Mouse (Mus musculus) heart, embryonic 16.5 days (tissue): ENCODE results near the gene Olfr1277. TPM values are rescaled to one million over a fixed set of nuclear protein-coding genes. Genes with fewer than 3 reads are reported as not detected.

Experiments
- ATAC-seq: fragments of 200-750 bp; cut with Nextera tagmentation; replicated peaks from 2 replicates; pipeline ENCODE4 v1.8.0; 2017; ENCODE audit warnings: moderate number of reproducible peaks; ENCODE audit not compliant: insufficient read depth, low FRiP score; ENCODE audit errors: extremely low read depth
- H3K27ac ChIP-seq: fragments of 300-500 bp; sonication (generic); 2 replicates; pipeline ENCODE4 v1.5.1; 2014; ENCODE audit warnings: mild to moderate bottlenecking, low read length, control low read depth, moderate library complexity
- H3K27me3 ChIP-seq: fragments of 300-500 bp; sonication (generic); 2 replicates; pipeline ENCODE4 v1.6.1; 2014; ENCODE audit warnings: low read length, mixed read lengths; ENCODE audit not compliant: control insufficient read depth, insufficient read depth
- H3K36me3 ChIP-seq: fragments of 300-500 bp; sonication (generic); 2 replicates; pipeline ENCODE4 v1.6.1; 2014; ENCODE audit not compliant: control insufficient read depth, insufficient read depth
- H3K4me1 ChIP-seq: fragments of 300-500 bp; sonication (generic); 2 replicates; pipeline ENCODE4 v1.6.1; 2014; ENCODE audit warnings: low read length, mixed read lengths; ENCODE audit not compliant: control insufficient read depth, insufficient read depth
- H3K4me2 ChIP-seq: fragments of 300-500 bp; sonication (generic); 2 replicates; pipeline ENCODE4 v1.6.1; 2014; ENCODE audit warnings: low read depth, mild to moderate bottlenecking, control low read depth, low read length
- H3K4me3 ChIP-seq: fragments of 300-500 bp; sonication (generic); 2 replicates; pipeline ENCODE4 v1.5.1; 2014; ENCODE audit warnings: mild to moderate bottlenecking, control low read depth, low read length
- H3K9ac ChIP-seq: fragments of 300-500 bp; sonication (generic); 2 replicates; pipeline ENCODE4 v1.6.1; 2014; ENCODE audit warnings: low read length, control low read depth
- H3K9me3 ChIP-seq: fragments of 300-500 bp; sonication (generic); replicated peaks from 2 replicates; pipeline ENCODE4 v1.6.1; 2016; ENCODE audit warnings: low read length; ENCODE audit not compliant: control insufficient read depth
- WGBS: fragments of 180-500 bp; shearing (Covaris S2); extraction: QIAGEN DNeasy Blood & Tissue Kit; methylation state at CpG from one replicate; pipeline ENCODE4 v1.1.7; 2014; 5-methylcytosine and 5-hydroxymethylcytosine counted together
- polyA plus RNA-seq: library from polyadenylated mRNA; unstranded; fragments of >200 nt; fragmentation: Nextera tagmentation; extraction: Ambion mirVana; gene quantifications from 2 replicates; pipeline ENCODE4 v1.2.1, GENCODE M21; 2015

The Olfr1277 gene
- polyA plus RNA-seq: not detected in 2 replicates

- H3K4me3 ChIP-seq: no peak within 1 kb of the TSS
- 70% methylated on average over 2 of the region's 2 CpGs for WGBS
- no peak for ATAC-seq
- no peaks in the 10 kb centered on the region for H3K27me3 ChIP-seq
- no peaks in the 10 kb centered on the region for H3K36me3 ChIP-seq
- H3K4me1 ChIP-seq: no peaks in the 10 kb centered on the region
- H3K4me2 ChIP-seq: no peak within 1 kb of the TSS
- no peaks in the 10 kb centered on the region for H3K9me3 ChIP-seq
- H3K27ac ChIP-seq: no peak within 1 kb of the TSS
- H3K9ac ChIP-seq: no peak within 1 kb of the TSS
These were observed at the start of gene Olfr1277 for GRCm38 (mm10) chr2:111274006-111274405. Olfr1277 (minus strand) TSS chr2:111274106.

- Histone ChIP-seq H3K4me3 (no peak within 1 kb of the TSS), H3K4me1 (no peaks in the 10 kb centered on the region), H3K27ac (no peak within 1 kb of the TSS), H3K4me2 (no peak within 1 kb of the TSS), H3K9ac (no peak within 1 kb of the TSS), H3K27me3 (no peaks in the 10 kb centered on the region), H3K9me3 (no peaks in the 10 kb centered on the region), H3K36me3 (no peaks in the 10 kb centered on the region)
- ATAC-seq: no peak
These were observed 39.8 kb upstream of the Olfr1277 start, which contains the start of gene Olfr1280 for GRCm38 (mm10) chr2:111313717-111314116. Olfr1280 (plus strand) TSS chr2:111314017.

- H3K27me3 ChIP-seq: no peaks in the 10 kb centered on the region
- ATAC-seq: no peak
- H3K9me3 ChIP-seq: no peaks in the 10 kb centered on the region
- H3K4me3 ChIP-seq: no peak within 1 kb of the TSS
- H3K4me1 ChIP-seq: no peaks in the 10 kb centered on the region
- H3K36me3 ChIP-seq: no peaks in the 10 kb centered on the region
- no peak within 1 kb of the TSS for H3K4me2 ChIP-seq
- H3K27ac ChIP-seq: no peak within 1 kb of the TSS
- no peak within 1 kb of the TSS for H3K9ac ChIP-seq
These were observed 26.5 kb upstream of the Olfr1277 start, which contains the start of gene Olfr1279 for GRCm38 (mm10) chr2:111300374-111300773. Olfr1279 (plus strand) TSS chr2:111300635.

DNA sequence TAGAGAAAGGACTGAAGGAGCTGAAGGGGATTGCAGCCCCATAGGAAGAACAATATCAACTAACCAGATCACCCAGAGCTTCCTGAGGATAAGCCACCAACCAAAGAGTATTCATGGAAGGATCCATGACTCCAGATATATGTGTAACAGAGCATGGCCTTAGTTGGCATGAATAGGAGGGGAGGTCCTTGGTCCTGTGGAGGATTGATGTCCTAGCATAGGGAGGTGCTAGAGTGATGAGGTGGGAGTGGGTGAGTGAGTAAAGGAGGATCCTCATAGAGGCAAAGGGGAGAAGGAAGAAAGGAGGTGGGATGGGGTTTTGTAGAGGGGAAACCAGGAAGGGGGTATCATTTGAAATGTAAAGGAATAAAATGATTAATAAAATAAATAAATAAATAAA, 24.6 kb upstream of the Olfr1277 start:
- Histone ChIP-seq H3K4me2 (no peak overlapping the region), H3K27ac (no peak overlapping the region), H3K4me1 (no peaks in the 10 kb centered on the region), H3K36me3 (no peaks in the 10 kb centered on the region), H3K4me3 (no peak overlapping the region), H3K9me3 (no peaks in the 10 kb centered on the region), H3K9ac (no peak overlapping the region), H3K27me3 (no peaks in the 10 kb centered on the region)
- no peak for ATAC-seq

GRCm38 (mm10) chr2:111289836-111290235, 15.9 kb upstream of the Olfr1277 start, which contains the start of gene Olfr1278:
Olfr1278 (plus strand) TSS chr2:111290136.
- Histone ChIP-seq H3K27me3 (no peaks in the 10 kb centered on the region), H3K4me3 (no peak within 1 kb of the TSS), H3K4me2 (no peak within 1 kb of the TSS), H3K36me3 (no peaks in the 10 kb centered on the region), H3K9ac (no peak within 1 kb of the TSS), H3K27ac (no peak within 1 kb of the TSS), H3K9me3 (no peaks in the 10 kb centered on the region), H3K4me1 (no peaks in the 10 kb centered on the region)
- ATAC-seq: no peak

DNA sequence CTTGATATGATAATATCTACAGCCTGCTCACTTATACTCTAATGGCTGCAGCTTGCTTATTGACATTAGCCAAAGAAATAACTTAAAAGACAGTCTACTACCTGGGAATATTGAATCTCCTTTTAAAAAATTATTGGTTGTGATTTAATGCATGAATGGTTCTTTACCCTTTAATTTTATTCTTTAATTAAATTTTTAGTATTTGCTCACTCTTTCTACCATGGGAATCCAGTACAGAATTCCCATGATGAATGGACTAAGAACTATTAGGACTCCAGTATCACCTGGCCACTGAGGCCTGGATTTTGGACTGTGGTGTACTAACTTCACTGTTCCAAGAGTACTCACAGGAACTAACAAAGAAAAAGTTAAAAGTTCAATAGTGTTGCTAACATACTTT, 19.7 kb downstream of the Olfr1277 start, which contains the start of gene Olfr1276:
Gene Olfr1276, plus strand, starts transcription at position 301 of the 400 bp plus-strand sequence.
- Histone ChIP-seq H3K4me2 (no peak within 1 kb of the TSS), H3K27me3 (no peaks in the 10 kb centered on the region), H3K4me3 (no peak within 1 kb of the TSS), H3K9me3 (no peaks in the 10 kb centered on the region), H3K27ac (no peak within 1 kb of the TSS), H3K4me1 (no peaks in the 10 kb centered on the region), H3K36me3 (no peaks in the 10 kb centered on the region), H3K9ac (no peak within 1 kb of the TSS)
- no peak for ATAC-seq

DNA sequence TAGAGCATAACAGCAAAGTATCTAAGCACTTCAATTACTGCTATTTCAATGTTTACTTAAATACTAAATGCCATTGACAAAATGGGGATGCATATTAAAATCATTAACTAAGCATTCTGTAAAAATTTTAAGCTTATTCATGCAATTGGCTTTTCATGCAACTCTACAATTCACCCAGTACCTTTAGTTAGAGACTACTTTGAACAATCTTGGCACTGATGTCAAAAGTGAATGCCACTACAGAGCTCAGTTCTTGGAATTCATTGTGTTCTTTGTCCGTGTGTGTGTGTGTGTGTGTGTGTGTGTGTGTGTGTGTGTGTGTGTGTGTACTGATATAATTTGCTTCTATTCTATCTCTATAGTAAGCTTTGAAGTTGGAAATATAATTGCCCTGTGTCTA, 38.7 kb downstream of the Olfr1277 start, which contains the start of gene Olfr1275:
Gene Olfr1275, minus strand, starts transcription at position 101 of the 400 bp plus-strand sequence.
- H3K4me3 ChIP-seq: no peak within 1 kb of the TSS
- no peaks in the 10 kb centered on the region for H3K36me3 ChIP-seq
- H3K9me3 ChIP-seq: no peaks in the 10 kb centered on the region
- 75% methylated on average over 1 of the region's 1 CpGs for WGBS
- H3K27me3 ChIP-seq: no peaks in the 10 kb centered on the region
- no peak within 1 kb of the TSS for H3K4me2 ChIP-seq
- H3K27ac ChIP-seq: no peak within 1 kb of the TSS
- no peak within 1 kb of the TSS for H3K9ac ChIP-seq
- H3K4me1 ChIP-seq: no peaks in the 10 kb centered on the region
- ATAC-seq: no peak

GRCm38 (mm10) chr2:111229502-111229901, 44.4 kb downstream of the Olfr1277 start, which contains the start of gene 4930430A15Rik:
4930430A15Rik (minus strand) TSS chr2:111229602.
- Histone ChIP-seq H3K4me3 (no peak within 1 kb of the TSS), H3K9ac (no peak within 1 kb of the TSS), H3K4me1 (no peaks in the 10 kb centered on the region), H3K9me3 (0 out of 2 replicates have a peak, but pooled peaks cover 2% of the 10 kb centered on the region), H3K27me3 (no peaks in the 10 kb centered on the region), H3K36me3 (no peaks in the 10 kb centered on the region), H3K4me2 (no peak within 1 kb of the TSS), H3K27ac (no peak within 1 kb of the TSS)
- 76% methylated on average over 6 of the region's 6 CpGs for WGBS
- no peak for ATAC-seq
